Mouse (Mus musculus) limb, embryonic 11.5 days (tissue): Measurements from ENCODE around the gene Pld5. TPM values are rescaled to one million over a fixed set of nuclear protein-coding genes. Genes with fewer than 3 reads are reported as not detected.
"Not testable (repeated sequence)": the region's sequence is repeated elsewhere in the genome, so short reads cannot be mapped to it uniquely, and the experiment has no call there.

Experiments used
- ATAC-seq: fragments of 200-750 bp; cut with Nextera tagmentation; 2 replicates; pipeline ENCODE4 v1.8.0; 2017; ENCODE audit warnings: low read depth; ENCODE audit not compliant: insufficient number of reproducible peaks, low FRiP score, low TSS enrichment
- DNase-seq: peaks from one replicate; pipeline ENCODE4 v3.0.0-alpha.2; 2015; ENCODE audit warnings: low spot score
- H3K27ac ChIP-seq: fragments of 300-500 bp; sonication (generic); replicated peaks from 2 replicates; pipeline ENCODE4 v1.5.1; 2014; ENCODE audit warnings: low read depth, mild to moderate bottlenecking, low read length
- H3K27me3 ChIP-seq: fragments of 300-500 bp; sonication (generic); 2 replicates; pipeline ENCODE4 v1.6.1; 2014; ENCODE audit warnings: mild to moderate bottlenecking, low read length, mixed read lengths; ENCODE audit not compliant: control insufficient read depth, insufficient read depth
- H3K36me3 ChIP-seq: fragments of 300-500 bp; sonication (generic); 2 replicates; pipeline ENCODE4 v1.6.1; 2014; ENCODE audit warnings: mild to moderate bottlenecking, low read length, moderate library complexity, mixed read lengths; ENCODE audit not compliant: control insufficient read depth, insufficient read depth
- H3K4me1 ChIP-seq: fragments of 300-500 bp; sonication (generic); 2 replicates; pipeline ENCODE4 v1.6.1; 2014; ENCODE audit warnings: low read length, mixed read lengths; ENCODE audit not compliant: control insufficient read depth, insufficient read depth
- H3K4me2 ChIP-seq: fragments of 300-500 bp; sonication (generic); 2 replicates; pipeline ENCODE4 v1.6.1; 2014; ENCODE audit warnings: low read depth, mild to moderate bottlenecking, moderate library complexity; ENCODE audit not compliant: severe bottlenecking
- H3K4me3 ChIP-seq: fragments of 300-500 bp; sonication (generic); 2 replicates; pipeline ENCODE4 v1.5.1; 2014; ENCODE audit warnings: low read depth, low read length
- H3K9ac ChIP-seq: fragments of 300-500 bp; sonication (generic); 2 replicates; pipeline ENCODE4 v1.6.1; 2014; ENCODE audit warnings: mild to moderate bottlenecking, low read length
- H3K9me3 ChIP-seq: fragments of 300-500 bp; sonication (generic); 2 replicates; pipeline ENCODE4 v1.6.1; 2016; ENCODE audit warnings: low read length; ENCODE audit not compliant: control insufficient read depth
- WGBS: fragments of 180-500 bp; shearing (Covaris S2); extraction: QIAGEN DNeasy Blood & Tissue Kit; methylation state at CpG from one replicate; pipeline ENCODE4 v1.1.7; 2014; 5-methylcytosine and 5-hydroxymethylcytosine counted together
- polyA plus RNA-seq: library from polyadenylated mRNA; unstranded; fragments of >200 nt; fragmentation: Nextera tagmentation; extraction: Ambion mirVana; gene quantifications from 2 replicates; pipeline ENCODE4 v1.2.1, GENCODE M21; 2014

The Pld5 gene
- polyA plus RNA-seq, 1 experiment from 2014 or later = 0.16 TPM

GRCm38 (mm10) chr1:175997076-175997651 is 277.9 kb downstream of the Pld5 start:
- no peak overlapping the region for H3K4me3 ChIP-seq
- no peak for DNase-seq
- H3K36me3 ChIP-seq = no peaks in the 10 kb centered on the region
- H3K27ac ChIP-seq = no peak overlapping the region
- H3K9me3 ChIP-seq = no peaks in the 10 kb centered on the region
- no peaks in the 10 kb centered on the region for H3K27me3 ChIP-seq
- no peak overlapping the region for H3K9ac ChIP-seq
- H3K4me1 ChIP-seq = no peaks in the 10 kb centered on the region
- no peak overlapping the region for H3K4me2 ChIP-seq
- ATAC-seq = no peak
- 82% methylated on average over 7 of the region's 7 CpGs for WGBS

- Histone ChIP-seq H3K27me3 (no peaks in the 10 kb centered on the region), H3K4me2 (no peak overlapping the region), H3K27ac (no peak overlapping the region), H3K9ac (no peak overlapping the region), H3K4me1 (no peaks in the 10 kb centered on the region), H3K9me3 (no peaks in the 10 kb centered on the region), H3K36me3 (no peaks in the 10 kb centered on the region), H3K4me3 (no peak overlapping the region)
- 86% methylated on average over 4 of the region's 4 CpGs for WGBS
- ATAC-seq (no peak), DNase-seq (no peak)
Observed at GRCm38 (mm10) chr1:175988912-175989311, 286.2 kb downstream of the Pld5 start.

GRCm38 (mm10) chr1:175988448-175988847 is 286.7 kb downstream of the Pld5 start:
- H3K27ac ChIP-seq = no peak overlapping the region
- no peak for DNase-seq
- no peak overlapping the region for H3K9ac ChIP-seq
- H3K4me2 ChIP-seq = no peak overlapping the region
- H3K4me3 ChIP-seq = no peak overlapping the region
- no peaks in the 10 kb centered on the region for H3K9me3 ChIP-seq
- H3K36me3 ChIP-seq = no peaks in the 10 kb centered on the region
- no peaks in the 10 kb centered on the region for H3K27me3 ChIP-seq
- ATAC-seq = no peak
- WGBS = 90% methylated on average over 5 of the region's 5 CpGs
- H3K4me1 ChIP-seq = no peaks in the 10 kb centered on the region

GRCm38 (mm10) chr1:175979014-175979413 is 296.1 kb downstream of the Pld5 start, which contains the start of gene Rbm8a2:
Rbm8a2 (minus strand) TSS chr1:175979114.
- H3K27me3 ChIP-seq, H3K36me3 ChIP-seq, H3K9ac ChIP-seq, DNase-seq, H3K4me3 ChIP-seq, H3K9me3 ChIP-seq, H3K4me1 ChIP-seq, H3K4me2 ChIP-seq, H3K27ac ChIP-seq, ATAC-seq: not testable (repeated sequence)
- WGBS = 91% methylated on average over 7 of the region's 7 CpGs

GRCm38 (mm10) chr1:175970710-175971109 is 304.4 kb downstream of the Pld5 start:
- no peak overlapping the region for H3K4me3 ChIP-seq
- WGBS = 89% methylated on average over 5 of the region's 5 CpGs
- no peak overlapping the region for H3K4me2 ChIP-seq
- H3K9me3 ChIP-seq = no peaks in the 10 kb centered on the region
- DNase-seq (no peak), ATAC-seq (no peak)
- H3K27ac ChIP-seq = no peak overlapping the region
- H3K9ac ChIP-seq = no peak overlapping the region
- H3K27me3 ChIP-seq = no peaks in the 10 kb centered on the region
- no peaks in the 10 kb centered on the region for H3K4me1 ChIP-seq
- H3K36me3 ChIP-seq = no peaks in the 10 kb centered on the region

GRCm38 (mm10) chr1:175967004-175967745 is 307.9 kb downstream of the Pld5 start:
- no peaks in the 10 kb centered on the region for H3K9me3 ChIP-seq
- WGBS = 87% methylated on average over 5 of the region's 5 CpGs
- no peak overlapping the region for H3K9ac ChIP-seq
- no peak overlapping the region for H3K4me2 ChIP-seq
- DNase-seq = no peak
- H3K27me3 ChIP-seq = no peaks in the 10 kb centered on the region
- no peak overlapping the region for H3K4me3 ChIP-seq
- no peaks in the 10 kb centered on the region for H3K4me1 ChIP-seq
- ATAC-seq = no peak
- no peak overlapping the region for H3K27ac ChIP-seq
- no peaks in the 10 kb centered on the region for H3K36me3 ChIP-seq

GRCm38 (mm10) chr1:175961786-175962185 is 313.3 kb downstream of the Pld5 start:
- no peaks in the 10 kb centered on the region for H3K9me3 ChIP-seq
- no peaks in the 10 kb centered on the region for H3K27me3 ChIP-seq
- DNase-seq (no peak), ATAC-seq (no peak)
- H3K4me3 ChIP-seq = no peak overlapping the region
- no peaks in the 10 kb centered on the region for H3K4me1 ChIP-seq
- WGBS = 89% methylated on average over 2 of the region's 2 CpGs
- H3K36me3 ChIP-seq = no peaks in the 10 kb centered on the region
- no peak overlapping the region for H3K27ac ChIP-seq
- H3K4me2 ChIP-seq = no peak overlapping the region
- H3K9ac ChIP-seq = no peak overlapping the region

GRCm38 (mm10) chr1:175950851-175951250 is 324.3 kb downstream of the Pld5 start:
- no peaks in the 10 kb centered on the region for H3K27me3 ChIP-seq
- ATAC-seq (no peak), DNase-seq (no peak)
- peaks cover 5% of the 10 kb centered on the region; the same call in 1 of the 2 replicates for H3K4me1 ChIP-seq
- H3K4me2 ChIP-seq = no peak overlapping the region
- H3K9ac ChIP-seq = no peak overlapping the region
- H3K27ac ChIP-seq = no peak overlapping the region
- no peak overlapping the region for H3K4me3 ChIP-seq
- WGBS = 80% methylated on average over 2 of the region's 2 CpGs
- H3K36me3 ChIP-seq = no peaks in the 10 kb centered on the region
- no peaks in the 10 kb centered on the region for H3K9me3 ChIP-seq
